Mouse (Mus musculus): ENCODE measurements around the gene Pelo.

- TF ChIP-seq POLR2A (IDR thresholded peaks at IDR 0.05; ENCODE audit: control insufficient read depth, extremely low read depth, insufficient read depth, low read length, poor library complexity) (no peak), CTCF (IDR thresholded peaks at IDR 0.05; ENCODE audit: borderline replicate concordance, control insufficient read depth, extremely low read depth, insufficient read depth, low read length, poor library complexity) (no peak)
Observed at GRCm38 (mm10) chr13:115102754-115103153, 12.8 kb upstream of the Pelo start.
